Mouse (Mus musculus) adrenal gland, adult 10 weeks (tissue): ENCODE results near the gene Cast. TPM values are rescaled to one million over a fixed set of nuclear protein-coding genes. Genes with fewer than 3 reads are reported as not detected.

Experiments
- polyA plus RNA-seq: library from polyadenylated mRNA; stranded (reverse); fragments of 350-450 nt; fragmentation: Illumina TruSeq; extraction: RNeasy Lipid Tissue Mini Kit (QIAGEN cat#74804); gene quantifications from one replicate; pipeline ENCODE4 v1.2.3, GENCODE M21; 2014; ENCODE audit warnings: low read depth, low replicate concordance

Gene Cast
- polyA plus RNA-seq: 123 TPM

GRCm38 (mm10) chr13:74808152-74808929 is at the start of gene Cast:
TSS of gene Cast (minus strand) at chr13:74808810.

Other genes with a start within 250 kb of the Cast start
- 191 TPM for gene Erap1, start 169.2 kb downstream of the Cast start, polyA plus RNA-seq